Mouse (Mus musculus): ENCODE data around the gene Tmem169. TPM values are rescaled to one million over a fixed set of nuclear protein-coding genes. Genes with fewer than 3 reads are reported as not detected.

Tmem169 gene
- polyA plus RNA-seq, 1 experiment from 2014 or later = 0.45 TPM

GRCm38 (mm10) chr1:72312701-72313398 lies 28.7 kb downstream of the Tmem169 start:
- Histone ChIP-seq H3K4me3 (ENCODE audit: low read depth, low read length) (no peak overlapping the region), H3K27ac (ENCODE audit: low read length) (no peak overlapping the region), H3K9ac (ENCODE audit: low read depth, low read length) (no peak overlapping the region), H3K36me3 (ENCODE audit: control insufficient read depth, insufficient read depth) (no peaks in the 10 kb centered on the region), H3K4me1 (ENCODE audit: control insufficient read depth, low read depth, low read length) (no peaks in the 10 kb centered on the region), H3K9me3 (replicated peaks; ENCODE audit: control insufficient read depth, low read length) (no peaks in the 10 kb centered on the region), H3K4me2 (ENCODE audit: low read depth, low read length) (no peak overlapping the region), H3K27me3 (ENCODE audit: control insufficient read depth, insufficient read depth, low read depth, low read length) (no peaks in the 10 kb centered on the region)
- ATAC-seq (ENCODE audit: low read depth) = no peak
- WGBS (ENCODE audit: insufficient replicate concordance) = 79% methylated on average over 9 of the region's 9 CpGs

- H3K4me2 ChIP-seq (ENCODE audit: low read depth, low read length) = no peak overlapping the region
- H3K9ac ChIP-seq (ENCODE audit: low read depth, low read length) = no peak overlapping the region
- WGBS (ENCODE audit: insufficient replicate concordance) = 58% methylated on average over 5 of the region's 5 CpGs
- no peaks in the 10 kb centered on the region for H3K9me3 ChIP-seq (replicated peaks; ENCODE audit: control insufficient read depth, low read length)
- H3K4me1 ChIP-seq (ENCODE audit: control insufficient read depth, low read depth, low read length) = no peaks in the 10 kb centered on the region
- H3K4me3 ChIP-seq (ENCODE audit: low read depth, low read length) = no peak overlapping the region
- no peak overlapping the region for H3K27ac ChIP-seq (ENCODE audit: low read length)
- ATAC-seq (ENCODE audit: low read depth) = no peak
- H3K27me3 ChIP-seq (ENCODE audit: control insufficient read depth, insufficient read depth, low read depth, low read length) = no peaks in the 10 kb centered on the region
- no peaks in the 10 kb centered on the region for H3K36me3 ChIP-seq (ENCODE audit: control insufficient read depth, insufficient read depth)
Observed at GRCm38 (mm10) chr1:72313399-72314039, 29.4 kb downstream of the Tmem169 start.

GRCm38 (mm10) chr1:72315447-72315846 lies 31.3 kb downstream of the Tmem169 start:
- 68% methylated on average over 4 of the region's 4 CpGs for WGBS (ENCODE audit: insufficient replicate concordance)
- H3K27ac ChIP-seq (ENCODE audit: low read length) = no peak overlapping the region

GRCm38 (mm10) chr1:72316409-72316808 lies 32.2 kb downstream of the Tmem169 start:
- H3K27ac ChIP-seq (ENCODE audit: low read length) = no peak overlapping the region
- H3K9me3 ChIP-seq (replicated peaks; ENCODE audit: control insufficient read depth, low read length) = no peaks in the 10 kb centered on the region
- no peaks in the 10 kb centered on the region for H3K4me1 ChIP-seq (ENCODE audit: control insufficient read depth, low read depth, low read length)
- 78% methylated on average over 8 of the region's 8 CpGs for WGBS (ENCODE audit: insufficient replicate concordance)
- no peak for ATAC-seq (ENCODE audit: low read depth)
- no peak overlapping the region for H3K4me3 ChIP-seq (ENCODE audit: low read depth, low read length)
- H3K36me3 ChIP-seq (ENCODE audit: control insufficient read depth, insufficient read depth) = no peaks in the 10 kb centered on the region; the same call in 1 of the 2 replicates
- H3K4me2 ChIP-seq (ENCODE audit: low read depth, low read length) = no peak overlapping the region
- no peaks in the 10 kb centered on the region for H3K27me3 ChIP-seq (ENCODE audit: control insufficient read depth, insufficient read depth, low read depth, low read length)
- no peak overlapping the region for H3K9ac ChIP-seq (ENCODE audit: low read depth, low read length)

More at GRCm38 (mm10) chr1:72315447-72315846, 31.3 kb downstream of the Tmem169 start:
- Histone ChIP-seq H3K36me3 (ENCODE audit: control insufficient read depth, insufficient read depth) (no peaks in the 10 kb centered on the region; the same call in 1 of the 2 replicates), H3K27me3 (ENCODE audit: control insufficient read depth, insufficient read depth, low read depth, low read length) (no peaks in the 10 kb centered on the region), H3K4me3 (ENCODE audit: low read depth, low read length) (no peak overlapping the region), H3K4me1 (ENCODE audit: control insufficient read depth, low read depth, low read length) (no peaks in the 10 kb centered on the region), H3K4me2 (ENCODE audit: low read depth, low read length) (no peak overlapping the region), H3K9ac (ENCODE audit: low read depth, low read length) (no peak overlapping the region), H3K9me3 (replicated peaks; ENCODE audit: control insufficient read depth, low read length) (no peaks in the 10 kb centered on the region)
- no peak for ATAC-seq (ENCODE audit: low read depth)

- no peak overlapping the region for H3K9ac ChIP-seq (ENCODE audit: low read depth, low read length)
- no peaks in the 10 kb centered on the region; the same call in 1 of the 2 replicates for H3K36me3 ChIP-seq (ENCODE audit: control insufficient read depth, insufficient read depth)
- H3K4me2 ChIP-seq (ENCODE audit: low read depth, low read length) = no peak overlapping the region
- no peaks in the 10 kb centered on the region for H3K27me3 ChIP-seq (ENCODE audit: control insufficient read depth, insufficient read depth, low read depth, low read length)
- ATAC-seq (ENCODE audit: low read depth) = no peak
- H3K27ac ChIP-seq (ENCODE audit: low read length) = no peak overlapping the region
- H3K4me3 ChIP-seq (ENCODE audit: low read depth, low read length) = no peak overlapping the region
- H3K9me3 ChIP-seq (replicated peaks; ENCODE audit: control insufficient read depth, low read length) = no peaks in the 10 kb centered on the region
- no peaks in the 10 kb centered on the region for H3K4me1 ChIP-seq (ENCODE audit: control insufficient read depth, low read depth, low read length)
- 71% methylated on average over 7 of the region's 7 CpGs for WGBS (ENCODE audit: insufficient replicate concordance)
Observed at GRCm38 (mm10) chr1:72316901-72317300, 32.7 kb downstream of the Tmem169 start.

GRCm38 (mm10) chr1:72320759-72321158 lies 36.6 kb downstream of the Tmem169 start:
- Histone ChIP-seq H3K27me3 (ENCODE audit: control insufficient read depth, insufficient read depth, low read depth, low read length) (no peaks in the 10 kb centered on the region), H3K9ac (ENCODE audit: low read depth, low read length) (no peak overlapping the region), H3K4me3 (ENCODE audit: low read depth, low read length) (no peak overlapping the region), H3K4me1 (ENCODE audit: control insufficient read depth, low read depth, low read length) (no peaks in the 10 kb centered on the region), H3K4me2 (ENCODE audit: low read depth, low read length) (no peak overlapping the region), H3K36me3 (ENCODE audit: control insufficient read depth, insufficient read depth) (no peaks in the 10 kb centered on the region; the same call in 1 of the 2 replicates), H3K9me3 (replicated peaks; ENCODE audit: control insufficient read depth, low read length) (no peaks in the 10 kb centered on the region), H3K27ac (ENCODE audit: low read length) (no peak overlapping the region)
- ATAC-seq (ENCODE audit: low read depth) = peak; percentile 39
- WGBS (ENCODE audit: insufficient replicate concordance) = 64% methylated on average over 5 of the region's 5 CpGs

- 84% methylated on average over 4 of the region's 4 CpGs for WGBS (ENCODE audit: insufficient replicate concordance)
- Histone ChIP-seq H3K27ac (ENCODE audit: low read length) (no peak overlapping the region), H3K27me3 (ENCODE audit: control insufficient read depth, insufficient read depth, low read depth, low read length) (no peaks in the 10 kb centered on the region), H3K9ac (ENCODE audit: low read depth, low read length) (no peak overlapping the region), H3K9me3 (replicated peaks; ENCODE audit: control insufficient read depth, low read length) (no peaks in the 10 kb centered on the region), H3K4me1 (ENCODE audit: control insufficient read depth, low read depth, low read length) (no peaks in the 10 kb centered on the region), H3K36me3 (ENCODE audit: control insufficient read depth, insufficient read depth) (no peaks in the 10 kb centered on the region; the same call in 1 of the 2 replicates), H3K4me3 (ENCODE audit: low read depth, low read length) (no peak overlapping the region), H3K4me2 (ENCODE audit: low read depth, low read length) (no peak overlapping the region)
- no peak for ATAC-seq (ENCODE audit: low read depth)
Observed at GRCm38 (mm10) chr1:72323248-72323647, 39.1 kb downstream of the Tmem169 start.

GRCm38 (mm10) chr1:72326162-72326821 lies 42.1 kb downstream of the Tmem169 start:
- H3K36me3 ChIP-seq (ENCODE audit: control insufficient read depth, insufficient read depth) = no peaks in the 10 kb centered on the region; the same call in 1 of the 2 replicates
- no peak overlapping the region for H3K9ac ChIP-seq (ENCODE audit: low read depth, low read length)
- H3K27ac ChIP-seq (ENCODE audit: low read length) = no peak overlapping the region
- no peaks in the 10 kb centered on the region for H3K9me3 ChIP-seq (replicated peaks; ENCODE audit: control insufficient read depth, low read length)
- no peaks in the 10 kb centered on the region for H3K4me1 ChIP-seq (ENCODE audit: control insufficient read depth, low read depth, low read length)
- no peak for ATAC-seq (ENCODE audit: low read depth)
- no peak overlapping the region for H3K4me2 ChIP-seq (ENCODE audit: low read depth, low read length)
- no peak overlapping the region for H3K4me3 ChIP-seq (ENCODE audit: low read depth, low read length)
- H3K27me3 ChIP-seq (ENCODE audit: control insufficient read depth, insufficient read depth, low read depth, low read length) = no peaks in the 10 kb centered on the region
- 73% methylated on average over 11 of the region's 11 CpGs for WGBS (ENCODE audit: insufficient replicate concordance)

- Histone ChIP-seq H3K27me3 (ENCODE audit: control insufficient read depth, insufficient read depth, low read depth, low read length) (no peaks in the 10 kb centered on the region), H3K4me1 (ENCODE audit: control insufficient read depth, low read depth, low read length) (no peaks in the 10 kb centered on the region), H3K9ac (ENCODE audit: low read depth, low read length) (no peak overlapping the region), H3K4me2 (ENCODE audit: low read depth, low read length) (no peak overlapping the region), H3K36me3 (ENCODE audit: control insufficient read depth, insufficient read depth) (no peaks in the 10 kb centered on the region), H3K4me3 (ENCODE audit: low read depth, low read length) (no peak overlapping the region), H3K9me3 (replicated peaks; ENCODE audit: control insufficient read depth, low read length) (no peaks in the 10 kb centered on the region), H3K27ac (ENCODE audit: low read length) (no peak overlapping the region)
- 67% methylated on average over 11 of the region's 11 CpGs for WGBS (ENCODE audit: insufficient replicate concordance)
- peak; percentile 67 for ATAC-seq (ENCODE audit: low read depth)
Observed at GRCm38 (mm10) chr1:72334807-72335206, 50.6 kb downstream of the Tmem169 start.

All from liver, embryonic 16.5 days (tissue).